Mouse (Mus musculus): ENCODE measurements around the gene Atp6v0d1.
A peak's percentile ranks its signal among the peaks of the same experiment; 100 is the strongest.

Atp6v0d1 gene

DNA sequence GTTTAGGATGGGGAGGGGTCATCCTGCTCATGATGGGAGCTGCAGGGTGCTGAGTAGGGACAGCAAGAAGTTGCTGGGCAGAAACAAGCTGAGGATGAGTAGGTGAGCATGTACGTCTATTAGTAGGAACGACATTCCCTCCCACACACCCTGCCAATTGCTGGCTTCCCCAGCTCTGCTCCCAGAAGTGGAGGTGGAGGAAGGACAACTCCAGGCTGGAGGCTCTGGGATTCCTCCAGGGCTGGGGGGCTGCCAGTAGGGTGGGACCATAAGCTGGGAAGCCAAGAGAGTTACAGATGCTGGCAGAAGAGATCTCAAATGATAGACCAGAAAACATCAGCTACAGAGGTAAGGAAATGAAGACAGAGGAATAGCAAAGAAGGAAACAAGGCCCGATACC, 29.3 kb downstream of the Atp6v0d1 start:
- DNase-seq: peak; percentile 45

DNA sequence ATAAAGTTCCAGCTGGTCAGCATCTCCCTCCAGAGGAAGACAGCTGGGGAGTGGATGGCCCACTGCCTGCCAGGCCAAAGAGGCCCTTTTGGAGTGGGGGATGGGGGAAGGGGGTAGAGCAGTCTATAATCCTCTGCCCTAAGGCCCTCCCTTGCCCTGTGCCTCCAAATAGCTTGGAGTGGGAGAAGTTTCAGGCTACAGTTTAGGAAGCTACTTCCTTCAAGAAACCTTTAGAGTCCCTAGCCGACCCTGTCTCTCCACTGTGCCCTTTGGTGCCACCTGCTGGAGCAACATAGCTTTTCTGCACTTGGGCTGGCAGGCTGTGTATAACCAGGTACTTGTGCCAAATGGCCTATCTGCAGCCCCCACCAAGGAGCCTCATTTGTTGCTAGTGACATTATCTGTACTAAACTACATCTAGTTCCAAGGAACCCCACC, 31.9 kb downstream of the Atp6v0d1 start:
- peak; percentile 69 for DNase-seq

DNA sequence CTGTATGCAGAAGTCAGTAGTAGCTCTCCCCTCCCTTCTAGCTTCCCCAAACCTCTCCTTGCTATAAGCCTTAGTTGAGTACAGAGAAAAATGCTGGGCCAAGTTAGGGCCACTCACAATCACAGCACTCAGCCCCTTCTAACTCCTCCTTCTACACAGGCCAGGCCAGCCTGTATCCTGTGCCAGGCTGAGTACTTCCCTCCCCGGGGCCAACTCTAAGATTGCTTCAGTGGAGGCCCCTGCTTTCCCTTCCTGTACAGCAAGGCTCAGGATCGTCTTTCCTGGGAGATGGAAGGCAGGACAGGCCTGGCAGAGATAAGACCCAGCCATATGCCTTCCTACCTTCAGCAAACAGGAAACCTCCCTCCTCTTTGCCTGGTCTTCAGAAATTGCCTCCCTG, 32.4 kb downstream of the Atp6v0d1 start:
- no peak for DNase-seq

DNA sequence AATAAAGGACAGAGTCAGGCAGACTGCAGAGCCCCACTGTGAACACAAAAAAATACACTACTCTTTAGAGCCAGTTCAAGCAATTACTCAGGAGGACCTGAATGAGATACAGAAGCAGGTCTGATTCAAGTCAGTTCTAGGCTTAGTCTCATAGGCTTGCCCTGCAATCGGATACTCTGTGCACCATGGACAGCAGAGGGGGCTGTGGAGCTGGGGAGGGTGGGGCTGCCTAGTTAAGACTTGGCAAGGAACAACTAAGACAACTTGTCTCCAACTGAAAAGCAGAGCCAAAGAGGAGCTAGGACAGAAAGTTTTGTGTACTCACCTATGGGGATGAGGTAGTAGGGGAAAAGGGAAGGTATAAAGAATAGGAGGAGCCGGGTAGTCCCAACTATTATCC, 34.1 kb downstream of the Atp6v0d1 start:
- no peak for DNase-seq

DNA sequence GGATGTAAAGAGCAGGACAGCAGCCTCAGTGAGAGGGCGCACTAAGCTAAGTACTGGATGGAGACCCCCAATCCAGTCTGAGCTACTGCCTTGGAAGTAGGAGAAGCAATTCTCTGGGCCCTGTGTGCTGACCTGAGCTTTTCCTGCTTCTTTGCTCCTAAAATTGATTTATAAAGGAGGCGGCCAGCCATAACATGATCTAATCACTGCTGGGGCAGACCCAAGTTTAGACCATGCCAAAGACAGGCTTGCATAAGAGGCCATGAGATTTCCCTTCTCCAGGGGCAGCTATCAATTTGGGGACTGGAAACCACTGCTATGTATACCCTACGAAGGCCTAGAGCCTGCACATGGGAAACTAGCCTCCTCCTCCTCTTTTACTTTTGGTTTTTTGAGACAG, 36.6 kb downstream of the Atp6v0d1 start:
- no peak for DNase-seq

DNA sequence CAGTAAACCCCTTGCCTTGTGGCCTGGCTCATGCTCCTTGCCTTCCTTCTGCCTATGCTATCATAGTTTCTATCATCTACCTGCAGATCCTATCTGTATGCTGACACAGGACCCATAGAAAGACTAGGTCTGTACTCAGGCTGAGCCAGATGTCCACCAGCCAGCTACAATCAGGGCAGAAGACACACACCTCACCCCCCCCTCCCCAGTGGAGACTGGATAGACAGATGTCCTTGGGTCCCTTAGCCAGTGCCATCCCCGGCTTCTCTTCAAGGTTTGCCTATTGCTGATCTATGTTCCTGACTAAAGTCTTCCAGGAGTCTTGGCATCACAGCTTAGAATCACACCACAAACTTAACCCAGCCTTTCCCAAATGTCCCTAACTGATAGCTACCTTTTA, 37.6 kb downstream of the Atp6v0d1 start:
- no peak for DNase-seq

- no peak for DNase-seq
These were observed 38.7 kb downstream of the Atp6v0d1 start for GRCm38 (mm10) chr8:105527110-105527509.

DNA sequence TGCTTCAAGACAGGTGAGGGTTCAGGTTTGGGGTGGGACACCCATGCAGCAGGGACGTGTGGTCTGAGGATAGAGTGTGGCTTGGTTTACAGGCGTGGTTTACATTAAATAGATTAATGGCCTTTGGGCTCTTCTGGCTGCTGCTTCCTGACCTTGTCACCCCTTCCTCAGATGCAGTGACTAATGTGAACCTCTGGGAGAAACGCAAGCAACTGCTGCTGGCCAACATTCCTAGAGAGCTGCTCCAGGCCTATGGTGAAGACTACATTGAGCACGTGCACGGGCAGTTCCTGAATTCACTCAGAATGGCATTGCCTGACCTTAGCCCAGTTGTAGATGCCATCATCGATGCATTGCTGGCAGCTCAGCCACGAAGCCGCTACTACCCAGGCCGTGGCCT, 43.0 kb downstream of the Atp6v0d1 start:
- DNase-seq: no peak

- no peak for DNase-seq
These were observed 43.7 kb downstream of the Atp6v0d1 start for GRCm38 (mm10) chr8:105521995-105522769.

DNA sequence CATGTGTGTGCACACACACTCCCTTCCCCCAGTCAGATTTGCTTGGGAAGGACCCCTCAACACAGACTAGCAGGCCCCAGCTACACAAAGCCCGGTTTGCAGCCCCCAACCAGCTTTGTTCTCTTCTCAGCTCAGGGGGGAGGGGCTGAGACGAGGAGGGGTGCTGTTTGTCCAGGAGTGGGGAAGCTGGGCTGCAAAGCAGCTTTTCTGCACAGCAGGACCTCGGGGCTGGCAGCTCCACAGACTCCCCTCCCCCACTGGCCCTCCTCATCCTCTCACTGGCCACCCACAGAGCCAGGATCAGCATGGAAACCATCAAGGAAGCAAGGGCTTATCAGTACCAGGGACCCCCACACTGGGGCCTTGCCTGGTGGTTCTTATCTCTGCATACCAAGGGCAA, 44.8 kb downstream of the Atp6v0d1 start:
- no peak for DNase-seq

DNA sequence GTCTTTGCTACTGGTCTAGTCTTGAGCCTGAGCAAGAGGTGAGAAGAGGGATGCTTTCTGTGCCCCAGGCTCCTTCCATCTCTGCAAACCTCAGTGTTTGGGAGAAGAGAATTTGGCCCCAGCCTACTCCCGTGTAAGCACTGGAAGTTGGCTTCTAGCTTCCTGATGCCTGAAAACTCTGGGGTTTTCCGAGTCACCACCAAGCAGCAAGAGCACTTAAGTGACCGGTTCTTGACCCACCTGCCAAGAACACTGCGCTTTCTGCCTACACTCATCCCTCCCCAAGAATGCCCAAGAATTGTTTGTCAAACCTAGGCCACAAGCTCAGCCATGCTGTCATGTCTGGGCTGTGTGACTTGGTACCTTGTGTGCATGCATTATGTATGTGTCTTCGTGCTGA, 45.3 kb downstream of the Atp6v0d1 start:
- DNase-seq: no peak

- no peak for DNase-seq
These were observed 46.3 kb downstream of the Atp6v0d1 start for GRCm38 (mm10) chr8:105519591-105519990.

- DNase-seq: peak; percentile 36
These were observed 47.2 kb downstream of the Atp6v0d1 start, which contains the start of gene Hsd11b2 for GRCm38 (mm10) chr8:105518436-105519313. Gene Hsd11b2, plus strand, starts transcription at chr8:105518755.

GRCm38 (mm10) chr8:105517346-105517745, 48.5 kb downstream of the Atp6v0d1 start:
- DNase-seq: no peak

DNA sequence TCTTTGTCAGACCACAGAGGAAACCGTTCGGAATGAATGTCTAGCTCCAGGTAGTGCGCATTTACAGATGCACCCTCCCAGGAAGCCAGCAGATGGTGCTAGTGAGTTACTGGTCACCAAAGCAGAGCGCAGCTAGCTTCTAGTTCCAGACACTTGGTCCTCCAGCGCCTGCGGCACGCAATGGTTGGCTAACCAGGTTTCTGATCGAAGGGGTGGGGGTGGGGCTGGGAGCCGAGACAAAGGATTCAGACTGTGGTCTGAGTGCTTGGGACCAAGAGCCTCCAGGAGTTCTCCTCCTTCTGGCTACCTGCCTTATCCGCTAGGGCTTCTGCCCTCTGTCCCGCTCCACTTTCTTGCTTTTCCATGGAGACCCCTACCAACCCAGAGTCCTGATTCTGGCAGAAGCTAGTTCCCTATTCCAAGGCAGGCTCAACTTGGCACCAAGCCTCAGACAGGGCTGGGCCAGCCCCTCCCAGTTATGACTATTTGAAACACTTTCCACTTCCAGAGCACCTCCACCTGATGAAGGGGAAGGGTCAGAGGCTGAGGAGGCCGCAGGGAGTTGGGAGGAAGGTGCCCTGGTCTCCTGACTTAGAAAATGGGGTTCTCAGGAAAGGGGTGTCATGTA, 49.7 kb downstream of the Atp6v0d1 start:
- DNase-seq: peak; percentile 74

GRCm38 (mm10) chr8:105514656-105515055, 51.2 kb downstream of the Atp6v0d1 start:
- DNase-seq: no peak

DNA sequence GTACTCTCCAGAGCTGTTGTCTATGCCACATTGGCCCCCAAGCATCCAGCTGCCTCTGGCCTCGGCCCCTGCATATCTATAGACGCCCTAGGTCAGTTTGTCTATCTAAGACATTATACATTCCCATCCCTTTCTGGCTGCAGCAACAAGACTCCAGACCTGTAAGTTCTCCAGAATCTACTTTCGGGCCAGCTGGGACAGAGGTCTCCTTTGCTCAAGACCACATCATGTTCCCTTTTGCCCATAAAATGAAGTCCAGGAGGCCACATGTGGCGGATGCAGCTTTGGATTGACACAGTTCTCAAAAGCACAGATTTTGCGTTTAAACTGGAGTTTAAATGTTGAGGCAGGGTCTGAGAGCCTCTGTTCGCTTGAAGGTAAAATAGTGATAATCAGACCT, 51.7 kb downstream of the Atp6v0d1 start:
- no peak for DNase-seq

DNA sequence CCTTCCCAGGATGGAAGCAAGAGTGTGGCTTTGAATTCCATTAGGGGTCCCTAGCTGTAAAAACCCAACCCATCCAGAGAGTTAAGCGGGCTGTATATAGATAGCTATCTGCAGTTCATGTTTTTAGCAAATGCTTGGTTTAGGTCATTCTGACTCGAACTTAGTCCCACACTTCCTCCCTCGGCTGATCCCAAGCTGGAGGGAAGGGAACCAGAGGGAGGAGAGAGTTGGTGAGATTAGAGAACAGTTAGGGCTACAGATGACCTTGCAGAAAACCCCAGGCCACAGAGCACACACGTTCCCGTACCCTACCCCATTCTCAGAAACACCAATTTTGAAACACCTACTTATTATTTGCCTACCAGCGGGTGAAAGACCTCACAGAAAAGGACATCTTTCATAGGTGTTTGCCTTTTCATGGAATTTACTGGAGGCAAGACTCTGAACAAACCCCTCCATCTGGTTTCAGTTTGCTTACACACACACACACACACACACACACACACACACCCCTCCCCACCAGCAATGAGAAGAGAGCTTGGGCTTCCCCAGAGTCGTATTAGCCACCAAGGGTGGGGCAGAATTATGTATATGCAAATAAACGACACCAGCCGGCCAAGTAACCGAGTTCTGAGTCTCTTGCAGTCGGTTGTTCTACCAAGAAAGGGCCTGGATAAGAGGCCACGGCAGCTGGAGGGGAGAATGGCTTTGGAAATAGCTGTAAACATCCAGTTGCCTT, 55.7 kb downstream of the Atp6v0d1 start:
- DNase-seq: no peak

DNA sequence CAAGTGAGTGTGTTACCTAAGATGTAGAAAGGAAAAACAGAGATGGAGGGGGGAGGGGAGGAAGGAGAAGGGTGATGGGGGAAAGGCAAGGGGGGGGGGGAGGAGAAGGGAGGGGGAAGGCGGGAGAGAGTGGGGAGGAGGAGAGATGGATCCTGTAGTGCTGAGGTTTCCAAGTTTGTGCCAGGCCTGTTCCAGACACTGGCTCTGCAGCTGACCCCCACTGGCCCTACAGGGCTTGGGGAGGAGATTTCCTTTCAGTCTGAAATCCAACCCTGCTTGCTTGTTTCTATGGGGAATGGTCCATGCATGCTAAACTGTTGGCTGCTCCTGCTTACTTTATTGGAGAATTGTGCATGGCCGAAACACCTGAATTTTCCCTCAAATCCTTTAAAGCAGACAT, 57.1 kb downstream of the Atp6v0d1 start:
- DNase-seq: no peak

- no peak for DNase-seq
These were observed 58.9 kb downstream of the Atp6v0d1 start for GRCm38 (mm10) chr8:105506977-105507376.

GRCm38 (mm10) chr8:105504617-105505016, 61.2 kb downstream of the Atp6v0d1 start:
- DNase-seq: no peak

DNA sequence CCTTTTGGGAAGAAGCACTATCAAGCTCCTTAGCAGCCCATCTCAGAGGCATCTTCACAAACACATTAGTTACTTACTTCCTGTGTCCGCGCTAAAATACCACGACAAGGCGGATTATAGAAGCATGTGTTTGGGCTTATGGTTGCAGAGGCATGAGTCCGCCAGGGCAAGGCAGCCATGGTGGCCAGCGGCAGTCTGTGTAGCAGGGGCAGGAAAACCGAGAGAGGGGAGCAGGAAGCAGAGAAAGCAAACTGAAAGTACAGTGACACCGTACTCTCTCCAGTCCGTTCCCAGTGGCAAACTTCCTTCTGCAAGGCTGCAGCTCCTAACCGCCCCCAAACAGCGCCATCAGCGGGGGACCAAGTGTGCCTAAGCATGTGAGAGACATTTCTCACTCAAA, 66.1 kb downstream of the Atp6v0d1 start:
- DNase-seq: no peak
